Mouse (Mus musculus) embryo, embryonic 10 days (tissue): ENCODE data around the gene Racgap1.
A peak's percentile ranks its signal among the peaks of the same experiment; 100 is the strongest.

Source experiments
- DNase-seq: peaks from one replicate; pipeline ENCODE4 v3.0.0-alpha.2; 2015; ENCODE audit warnings: low spot score

Gene Racgap1

GRCm38 (mm10) chr15:99664600-99665451, 13.4 kb upstream of the Racgap1 start:
- DNase-seq = peak; percentile 67

DNA sequence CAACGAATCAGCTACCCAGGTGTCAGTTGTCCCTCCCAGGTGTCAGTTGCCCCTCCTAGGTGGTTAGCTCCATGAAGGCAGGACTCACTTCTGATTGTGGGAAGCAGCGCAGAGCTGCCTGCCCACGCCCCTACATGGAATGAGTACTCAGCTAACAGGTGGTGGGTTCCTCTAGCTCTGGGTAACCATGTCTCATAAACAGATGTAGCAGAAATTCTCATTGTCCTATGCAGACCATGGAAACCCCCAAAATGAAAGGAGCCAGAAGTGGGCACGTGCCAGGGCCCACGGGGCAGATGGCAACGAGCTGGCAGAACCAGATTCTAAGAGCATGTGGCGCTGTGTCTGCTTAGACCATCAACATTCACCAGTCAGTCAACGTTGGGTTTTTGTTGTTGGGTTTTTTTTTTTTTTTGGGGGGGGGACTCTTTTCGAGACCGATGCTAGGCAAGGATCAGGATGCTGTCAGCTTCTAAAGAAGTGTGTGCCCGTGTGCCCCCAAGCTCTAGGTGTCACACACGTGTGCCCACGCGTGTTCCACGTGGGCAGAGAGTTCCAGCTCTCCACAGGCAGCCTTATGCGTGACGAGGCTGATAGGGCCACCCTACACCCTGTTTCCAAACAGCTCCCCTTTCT, 12.6 kb upstream of the Racgap1 start:
- no peak for DNase-seq

- no peak for DNase-seq
These were observed 10.9 kb upstream of the Racgap1 start for GRCm38 (mm10) chr15:99662371-99662770.

GRCm38 (mm10) chr15:99661121-99661830, 9.8 kb upstream of the Racgap1 start:
- DNase-seq = no peak

- DNase-seq = no peak
These were observed 7.0 kb upstream of the Racgap1 start for GRCm38 (mm10) chr15:99658437-99658836.

- no peak for DNase-seq
These were observed 4.5 kb upstream of the Racgap1 start for GRCm38 (mm10) chr15:99655956-99656355.

DNA sequence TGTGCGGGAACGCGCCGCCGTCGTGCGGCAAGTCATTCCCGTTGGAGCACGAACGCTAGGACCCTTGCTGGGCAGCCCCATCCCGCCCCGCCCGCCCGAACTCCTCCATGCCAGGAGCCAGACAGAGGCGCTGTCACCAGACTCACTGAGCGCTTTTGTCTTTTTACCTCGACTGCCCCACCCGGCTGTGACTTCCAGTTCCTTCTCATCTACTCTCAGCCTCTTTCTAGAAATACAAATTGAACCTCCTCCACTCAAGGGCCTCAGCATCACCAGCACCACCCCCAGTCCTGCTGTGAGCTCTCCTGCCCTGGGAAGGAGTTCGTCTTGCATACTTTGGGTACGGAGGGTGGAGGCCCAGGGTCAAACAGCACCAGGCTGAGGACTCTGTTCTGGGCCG, 2.4 kb upstream of the Racgap1 start:
- no peak for DNase-seq

DNA sequence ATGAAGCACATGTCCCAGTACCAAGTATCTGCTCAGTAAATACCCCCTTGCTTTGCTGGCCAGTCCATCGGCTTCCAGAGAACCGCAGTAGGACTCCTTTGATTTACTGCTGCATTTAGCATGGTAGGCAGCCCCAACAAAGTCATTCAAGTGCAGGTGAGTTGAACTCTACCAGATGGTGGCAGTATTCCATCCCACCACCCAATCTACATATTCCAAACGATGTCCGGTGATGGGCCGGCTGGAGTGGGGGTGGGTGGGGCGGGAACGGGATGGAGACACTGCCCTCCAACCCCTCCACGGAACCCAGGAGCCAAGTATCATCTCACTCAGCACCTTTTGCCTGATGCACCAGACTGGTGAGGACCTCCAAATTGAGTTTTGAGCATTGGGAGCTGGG, 1.8 kb upstream of the Racgap1 start:
- peak; percentile 76 for DNase-seq

DNA sequence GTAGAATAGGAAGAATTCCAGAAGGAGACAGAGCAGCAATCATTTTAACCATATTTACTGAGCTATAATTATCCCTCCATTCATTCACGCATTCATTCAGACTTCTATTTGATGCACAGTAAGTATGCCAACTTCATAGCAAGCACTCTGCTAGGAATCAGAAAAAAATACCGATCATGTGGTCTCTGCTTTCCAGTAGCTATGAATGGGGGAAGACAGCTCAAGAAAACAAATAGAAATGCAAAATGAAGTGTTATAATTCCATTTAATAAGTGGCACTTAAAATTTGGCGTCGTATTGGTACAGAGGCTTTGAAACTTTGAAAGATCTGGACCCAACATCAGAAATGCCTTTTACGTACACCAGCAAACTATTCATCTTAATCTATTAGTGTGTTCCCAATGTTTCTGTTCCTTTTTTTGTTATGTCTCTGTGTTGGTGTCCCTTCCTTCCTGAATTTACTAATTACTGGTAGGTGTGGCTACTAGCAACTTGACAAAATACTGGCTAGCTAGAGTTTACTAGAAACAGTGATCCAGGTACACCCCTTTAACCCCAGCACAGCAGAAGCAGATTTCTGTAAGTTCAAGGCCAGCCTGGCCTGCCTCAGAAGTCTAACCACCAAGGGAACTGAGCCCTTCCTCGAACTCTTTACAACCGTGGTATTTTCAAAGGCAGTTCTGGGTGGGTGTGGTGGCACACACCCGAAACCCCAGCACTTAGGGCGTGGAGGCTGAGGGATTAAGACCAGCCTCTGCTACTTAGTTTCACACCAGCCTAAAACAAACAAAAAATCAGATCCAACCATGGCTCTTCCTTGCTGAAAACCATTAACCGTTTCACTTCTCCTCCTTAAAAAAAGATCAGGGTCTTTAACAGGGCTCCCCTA, 772 bp upstream of the Racgap1 start:
- DNase-seq = no peak

GRCm38 (mm10) chr15:99650304-99650703, 1.2 kb downstream of the Racgap1 start:
- no peak for DNase-seq

DNA sequence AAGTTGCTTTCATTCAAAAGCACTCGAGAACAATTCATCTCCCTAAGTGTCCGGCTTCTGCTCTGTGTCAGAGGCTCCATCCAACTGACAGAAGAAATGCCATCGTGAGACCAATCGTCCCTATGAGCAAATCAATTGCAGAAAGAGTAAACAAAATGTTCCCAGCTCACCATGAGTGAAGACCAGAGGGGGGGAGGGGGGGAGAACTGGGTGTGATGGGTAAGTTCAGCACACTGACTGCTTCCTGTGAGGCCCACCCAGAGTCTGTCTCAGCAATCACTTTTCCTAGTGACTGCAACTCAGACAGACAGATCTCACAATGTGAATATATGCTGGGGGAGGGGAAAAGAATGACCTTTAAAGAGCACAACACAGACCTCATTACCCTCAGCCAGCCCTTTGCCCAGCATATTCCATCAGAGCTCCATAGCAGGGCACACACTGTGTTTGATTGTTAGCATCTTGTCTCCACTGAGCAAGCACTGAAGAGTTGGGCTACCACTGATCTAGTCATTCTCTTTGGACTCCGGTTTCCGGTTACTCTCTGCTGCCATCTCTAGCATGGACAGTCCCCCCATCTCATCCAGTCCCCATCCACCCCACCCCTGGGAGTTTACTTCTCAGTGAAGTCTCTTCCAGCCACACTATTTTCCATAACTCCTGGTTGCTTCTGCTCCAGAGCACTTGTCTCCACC, 2.2 kb downstream of the Racgap1 start:
- no peak for DNase-seq

- no peak for DNase-seq
These were observed 3.1 kb downstream of the Racgap1 start for GRCm38 (mm10) chr15:99648326-99648725.

DNA sequence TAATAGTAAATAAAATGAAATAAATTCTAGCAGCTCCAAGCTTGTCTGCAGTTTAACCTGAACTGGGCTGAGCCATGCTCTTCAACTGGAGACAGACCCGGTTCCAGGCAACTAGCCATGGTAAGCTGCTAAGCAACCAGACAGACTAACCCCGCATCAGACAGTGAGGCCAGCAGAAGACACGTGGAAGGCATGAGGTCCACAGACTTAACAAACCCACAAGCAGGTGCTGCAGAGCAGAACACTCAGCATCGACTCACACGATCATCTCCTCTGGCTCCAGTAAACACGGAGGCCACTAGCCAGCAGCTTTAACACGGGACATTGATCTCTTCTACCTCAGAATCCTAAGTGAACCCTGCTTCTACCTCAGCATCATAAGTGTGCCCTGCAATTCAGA, 6.7 kb downstream of the Racgap1 start:
- no peak for DNase-seq

GRCm38 (mm10) chr15:99643832-99644231, 7.6 kb downstream of the Racgap1 start:
- no peak for DNase-seq

GRCm38 (mm10) chr15:99642622-99643021, 8.8 kb downstream of the Racgap1 start:
- DNase-seq = no peak

GRCm38 (mm10) chr15:99638124-99638485, 13.4 kb downstream of the Racgap1 start:
- DNase-seq = no peak

DNA sequence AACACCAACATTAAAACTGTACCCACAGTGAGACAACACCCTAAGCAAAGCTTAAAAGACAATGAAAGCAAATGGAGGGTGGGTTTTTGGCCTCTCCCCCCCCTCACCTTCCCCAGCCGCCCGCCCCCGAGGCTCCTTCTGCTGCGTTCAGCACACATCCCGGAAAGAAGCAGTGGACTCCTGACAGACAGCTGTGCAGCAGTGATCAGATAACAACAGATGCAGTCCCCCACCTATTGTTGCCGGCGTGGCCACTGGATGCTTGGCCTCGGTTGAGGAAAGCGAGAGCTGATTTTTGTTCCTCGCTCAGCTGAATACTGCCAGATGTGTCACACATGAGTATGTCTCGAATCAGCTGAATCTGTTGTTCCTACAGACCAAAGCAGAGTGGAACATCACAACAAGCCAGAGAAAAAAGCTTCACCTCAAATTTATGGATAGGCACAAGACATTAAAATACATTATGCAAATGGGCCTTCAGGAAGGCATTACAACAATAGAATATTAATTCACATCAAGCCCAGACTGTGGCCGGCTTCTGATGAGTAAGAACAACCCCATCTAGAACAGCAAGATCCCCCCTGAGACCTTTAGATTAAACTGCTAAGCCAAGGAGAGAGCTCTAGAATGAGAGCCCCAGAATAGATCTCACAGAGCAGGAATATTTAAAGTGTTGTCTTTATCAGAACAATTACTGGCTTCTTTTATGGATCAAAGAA, 13.9 kb downstream of the Racgap1 start:
- DNase-seq = no peak

GRCm38 (mm10) chr15:99634702-99635101, 16.8 kb downstream of the Racgap1 start:
- DNase-seq = no peak

- peak; percentile 52 for DNase-seq
These were observed 19.8 kb downstream of the Racgap1 start for GRCm38 (mm10) chr15:99631618-99632017.

- DNase-seq = no peak
These were observed 29.4 kb downstream of the Racgap1 start for GRCm38 (mm10) chr15:99622063-99622462.

DNA sequence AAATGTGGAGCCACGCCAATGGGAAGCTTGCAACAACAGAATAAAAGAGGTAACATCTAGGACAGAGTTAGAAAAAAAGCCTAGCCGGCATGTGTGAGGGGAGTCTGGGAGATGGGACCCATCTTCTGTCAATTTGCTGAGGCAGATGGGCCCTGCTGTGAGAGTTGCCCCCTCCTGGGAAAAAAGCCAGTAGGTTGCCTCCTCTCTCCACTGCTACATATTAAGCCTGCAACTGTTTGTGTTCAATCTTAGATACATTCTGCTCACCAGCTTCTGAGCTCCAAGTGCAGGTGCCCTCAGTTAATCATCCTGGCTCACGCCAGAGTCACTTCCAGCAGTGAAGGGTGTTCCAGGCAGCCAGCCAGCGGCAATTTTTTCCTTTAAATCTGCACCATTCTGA, 31.6 kb downstream of the Racgap1 start:
- no peak for DNase-seq
